Mouse (Mus musculus) cerebellum, postnatal 14 days (tissue): ENCODE measurements around the gene Rps6kb1.
A peak's percentile ranks its signal among the peaks of the same experiment; 100 is the strongest.
"Not testable (repeated sequence)": the region's sequence is repeated elsewhere in the genome, so short reads cannot be mapped to it uniquely, and the experiment has no call there.

Experiments
- DNase-seq, 2 experiments: peaks; one replicate each; pipeline ENCODE4 v3.0.0; 2021; ENCODE audit warnings: mixed read lengths in 2 of 2

Rps6kb1 gene

DNA sequence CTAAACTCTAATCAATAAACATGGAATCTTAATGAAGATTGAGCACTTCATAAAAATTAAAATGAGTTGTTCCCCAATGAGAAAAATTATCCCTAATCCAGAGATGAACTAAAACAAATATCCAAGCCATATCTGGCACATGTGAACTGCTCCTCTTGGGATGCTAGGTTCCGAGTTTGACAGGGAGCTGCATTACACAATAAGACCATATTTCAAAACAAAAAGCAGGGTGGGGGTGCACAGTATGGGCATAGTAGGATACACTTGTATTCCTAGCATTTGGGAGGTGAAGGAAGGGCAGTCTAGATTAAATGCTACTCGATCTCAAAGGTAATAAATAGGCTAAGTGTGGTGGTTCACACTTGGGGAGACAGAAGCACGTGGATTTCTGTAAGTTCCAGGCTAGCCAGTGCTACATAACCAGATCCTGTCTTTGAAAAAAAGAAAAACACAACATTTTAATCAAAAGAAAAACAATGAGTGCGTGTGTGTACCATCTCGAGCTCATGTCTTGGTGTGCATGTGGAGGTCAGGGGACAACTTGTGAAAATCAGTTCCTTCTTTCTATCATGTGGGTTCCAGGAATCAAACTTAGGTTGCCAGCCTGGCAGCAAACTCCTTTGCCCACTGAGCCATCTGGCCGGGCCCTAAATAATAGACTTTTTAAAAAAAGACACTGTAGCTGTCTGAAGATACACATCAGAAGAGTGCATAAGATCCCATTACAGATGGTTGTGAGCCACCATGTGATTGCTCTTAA lies 4.7 kb downstream of the Rps6kb1 start:
- DNase-seq = no peak

DNA sequence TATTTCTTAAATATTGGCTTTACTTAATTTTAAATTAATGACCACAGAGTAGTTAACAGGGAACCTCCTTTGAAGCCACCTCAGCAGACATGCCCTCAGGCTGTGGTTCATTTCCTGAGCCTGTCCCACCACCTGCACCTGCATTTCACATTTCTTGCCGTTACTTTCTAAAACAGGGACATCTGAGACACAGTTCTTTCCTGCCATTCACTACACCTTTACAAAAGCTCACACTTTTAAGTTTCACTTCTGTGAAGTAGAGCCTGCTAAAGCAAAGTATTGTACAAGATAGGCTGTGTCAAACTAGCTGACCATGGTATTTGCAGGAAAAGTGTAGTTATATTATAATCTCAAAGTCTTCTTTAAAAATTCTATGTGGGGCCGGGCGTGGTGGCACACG lies 5.8 kb downstream of the Rps6kb1 start:
- DNase-seq = no peak

DNA sequence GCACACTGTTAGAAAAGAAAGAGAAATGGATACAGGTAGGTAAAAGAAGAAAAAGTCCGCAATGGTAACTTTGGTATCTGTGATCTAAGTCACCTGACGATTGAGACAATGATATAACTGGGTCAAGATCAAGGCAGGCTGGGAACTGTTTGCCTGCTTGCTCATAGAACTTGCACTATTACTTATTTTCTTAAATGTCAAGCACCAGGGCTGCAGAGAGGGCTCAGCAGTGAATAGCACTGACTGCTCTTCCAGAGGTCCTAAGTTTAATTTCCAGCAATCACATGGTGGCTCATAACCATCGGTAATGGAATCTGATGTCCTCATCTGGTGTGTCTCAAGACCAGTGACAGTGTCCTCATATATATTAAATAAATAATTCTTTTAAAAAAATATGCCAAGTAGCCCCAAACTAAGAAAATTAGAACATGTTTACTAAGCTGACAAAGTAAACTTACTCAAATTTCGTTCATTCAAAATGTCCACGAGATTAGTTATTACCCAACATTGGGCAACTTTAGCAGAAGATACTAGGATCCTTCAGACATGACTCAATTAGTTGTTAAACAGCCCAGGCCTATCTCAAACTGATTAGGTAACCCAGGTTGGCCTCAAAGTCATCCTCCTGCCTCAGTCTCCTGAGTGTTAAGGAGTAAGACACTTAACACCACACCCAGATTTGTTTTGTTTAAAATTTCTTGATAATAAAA lies 10.2 kb downstream of the Rps6kb1 start:
- no peak for DNase-seq

DNA sequence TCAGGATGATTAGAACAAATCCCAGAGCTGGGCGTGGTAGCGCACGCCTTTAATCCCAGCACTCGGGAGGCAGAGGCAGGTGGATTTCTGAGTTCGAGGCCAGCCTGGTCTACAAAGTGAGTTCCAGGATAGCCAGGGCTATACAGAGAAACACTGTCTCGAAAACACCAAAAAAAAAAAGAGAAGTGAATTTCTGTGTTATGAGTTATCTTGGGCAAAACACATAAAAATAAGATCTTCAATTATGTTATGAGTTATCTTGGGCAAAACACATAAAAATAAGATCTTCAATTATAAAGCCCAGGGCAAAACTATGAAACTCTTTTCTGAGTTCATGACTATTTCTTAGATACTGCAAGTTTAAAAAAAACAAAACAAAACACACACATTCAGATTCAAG lies 11.3 kb downstream of the Rps6kb1 start:
- not testable (repeated sequence) for DNase-seq

DNA sequence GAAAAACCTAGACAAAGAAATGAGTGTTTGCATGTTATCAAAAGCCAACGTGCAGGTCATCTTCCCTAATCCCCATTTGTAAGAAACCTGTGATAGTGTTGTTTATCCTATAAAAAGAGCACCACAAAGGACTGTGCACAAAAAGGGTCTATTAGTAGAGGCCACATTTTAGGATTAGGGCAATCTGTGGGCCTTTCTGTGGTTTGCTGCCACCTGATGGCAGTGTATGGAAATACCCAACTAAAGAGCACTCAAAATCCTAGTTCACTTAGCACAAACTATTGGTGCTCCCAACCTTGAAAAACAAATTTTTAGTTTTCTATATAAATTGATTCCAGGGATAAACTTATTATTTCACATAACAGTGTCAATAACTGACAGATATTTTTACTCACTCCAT lies 11.8 kb downstream of the Rps6kb1 start:
- peak; percentile 33 to 36 for DNase-seq

DNA sequence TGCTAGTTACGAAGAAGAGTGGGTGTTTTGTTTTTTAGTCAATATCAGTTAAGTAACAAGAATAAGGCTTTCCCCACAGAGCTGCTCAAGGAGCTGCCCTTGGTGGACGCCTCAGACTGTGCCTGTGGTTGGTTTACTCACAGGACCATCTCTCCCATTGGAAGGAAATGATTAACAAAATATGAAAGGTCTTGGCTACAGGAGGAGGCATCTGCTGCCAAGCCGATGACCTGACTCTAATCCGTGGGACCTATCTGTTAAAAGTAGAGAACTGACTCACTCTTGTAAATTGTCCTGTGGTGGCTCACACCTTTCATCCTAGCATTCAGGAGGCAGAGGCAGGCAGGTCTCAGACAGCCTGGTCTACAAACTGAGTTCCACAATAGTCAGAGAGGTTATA lies 17.1 kb downstream of the Rps6kb1 start:
- DNase-seq = no peak

DNA sequence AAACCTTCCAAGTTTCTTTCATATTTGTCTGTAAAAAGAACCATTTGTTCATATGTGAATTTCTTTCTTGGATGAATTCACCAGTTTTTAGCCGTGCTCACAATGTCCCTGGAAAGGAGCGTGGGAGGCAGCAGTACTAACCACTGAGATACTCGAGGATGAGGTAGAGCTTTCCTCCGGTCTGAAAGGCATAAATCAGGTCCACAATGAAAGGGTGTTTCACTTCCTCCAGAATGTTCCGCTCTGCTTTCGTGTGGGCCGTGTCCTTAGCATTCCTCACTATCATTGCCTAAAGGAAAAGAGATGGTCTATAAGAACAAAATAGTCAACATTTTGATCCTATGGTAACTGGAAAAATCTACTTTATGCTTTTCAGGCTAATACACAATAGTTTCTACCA lies 24.9 kb downstream of the Rps6kb1 start:
- no peak for DNase-seq

DNA sequence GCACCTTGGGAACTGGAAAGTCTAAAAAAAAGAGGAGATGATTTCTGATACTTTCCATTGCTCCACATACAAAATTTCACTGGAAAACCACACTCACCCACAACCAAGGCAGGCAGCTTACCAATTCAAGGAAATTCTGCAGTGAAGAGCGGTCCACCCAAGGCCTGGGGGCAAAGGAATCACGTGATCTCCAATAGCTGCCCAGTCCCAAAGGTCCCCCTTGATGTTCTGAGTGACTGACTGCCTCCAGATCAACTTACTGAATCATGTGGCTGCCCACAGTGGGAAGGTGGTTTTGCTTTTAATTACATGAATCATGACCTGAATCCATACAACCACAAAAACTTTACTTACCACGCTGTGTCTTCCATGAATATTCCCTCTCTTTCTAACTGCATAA lies 27.4 kb downstream of the Rps6kb1 start:
- no peak for DNase-seq

DNA sequence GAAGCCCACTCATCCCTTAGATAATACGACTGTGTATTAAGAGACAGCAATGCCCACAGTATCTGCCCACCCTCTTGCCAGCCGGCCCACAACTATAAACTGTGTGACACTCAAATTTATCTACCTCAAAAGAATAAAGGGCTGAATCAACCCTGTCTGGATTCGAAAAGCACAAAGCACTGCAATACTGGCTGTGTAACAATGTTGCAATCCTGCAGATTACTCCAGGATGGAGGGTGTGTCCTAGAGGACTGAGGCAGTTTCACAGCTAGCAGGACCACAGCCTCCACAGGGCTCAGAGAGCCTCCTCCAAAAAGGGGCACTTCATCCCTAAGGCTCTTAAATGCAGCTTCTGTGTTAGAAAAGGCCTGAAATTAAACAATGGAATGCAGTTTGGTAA lies 28.0 kb downstream of the Rps6kb1 start:
- no peak for DNase-seq

DNA sequence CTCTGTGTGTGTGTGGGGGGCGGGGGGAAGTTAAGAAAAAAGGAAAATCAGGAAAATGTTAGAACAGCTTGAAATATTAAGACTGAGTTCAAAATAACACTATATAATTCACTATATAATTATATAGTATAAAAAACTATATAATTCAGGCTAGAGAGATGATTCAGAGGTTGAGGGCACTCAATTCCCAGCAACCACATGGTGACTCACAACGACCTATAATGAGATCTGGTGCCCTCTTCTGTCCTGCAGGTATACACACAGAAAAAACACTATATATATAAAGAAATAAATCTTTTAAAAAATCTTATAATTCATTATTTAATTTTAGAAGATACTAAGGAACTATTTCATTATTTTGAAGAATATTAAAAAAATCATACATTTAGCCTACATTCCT lies 36.6 kb downstream of the Rps6kb1 start:
- no peak for DNase-seq

DNA sequence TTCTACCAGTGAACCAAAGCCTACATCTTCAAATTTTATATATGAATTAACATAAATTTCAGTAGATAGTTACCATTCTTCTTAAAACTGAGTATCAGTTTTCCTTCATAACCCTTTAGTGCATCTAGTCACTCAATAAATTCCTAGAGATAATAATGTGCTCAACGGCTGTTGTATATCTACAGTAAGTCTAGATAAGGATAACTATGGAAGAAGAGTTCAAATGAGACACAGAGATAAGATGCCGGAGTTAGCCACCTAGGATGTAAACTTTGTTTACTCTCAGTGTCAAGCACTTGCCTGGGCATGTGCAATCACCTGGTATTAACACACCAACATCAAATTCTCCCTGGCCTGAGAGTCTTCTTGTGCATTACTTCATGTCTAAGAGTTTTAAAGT lies 37.3 kb downstream of the Rps6kb1 start:
- DNase-seq = no peak

DNA sequence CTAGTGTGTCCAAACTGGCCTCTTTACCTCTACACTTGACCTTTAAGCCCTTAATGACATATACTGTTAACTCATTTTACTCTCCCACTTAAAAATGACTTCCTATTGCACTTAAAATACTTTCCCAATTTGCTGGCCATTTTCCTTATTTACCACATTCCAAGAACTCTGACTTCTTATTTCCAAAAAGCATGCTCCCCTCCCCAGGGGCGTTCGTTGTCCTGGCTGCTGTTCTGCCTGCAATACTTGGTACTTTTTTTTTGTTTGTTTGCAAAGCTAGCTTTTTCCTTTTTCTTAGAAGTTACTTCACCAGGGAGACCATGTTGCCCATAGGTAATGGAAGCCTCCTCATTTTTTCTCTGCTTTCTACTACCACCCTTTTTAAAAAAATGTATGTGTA lies 41.5 kb downstream of the Rps6kb1 start:
- DNase-seq = no peak

DNA sequence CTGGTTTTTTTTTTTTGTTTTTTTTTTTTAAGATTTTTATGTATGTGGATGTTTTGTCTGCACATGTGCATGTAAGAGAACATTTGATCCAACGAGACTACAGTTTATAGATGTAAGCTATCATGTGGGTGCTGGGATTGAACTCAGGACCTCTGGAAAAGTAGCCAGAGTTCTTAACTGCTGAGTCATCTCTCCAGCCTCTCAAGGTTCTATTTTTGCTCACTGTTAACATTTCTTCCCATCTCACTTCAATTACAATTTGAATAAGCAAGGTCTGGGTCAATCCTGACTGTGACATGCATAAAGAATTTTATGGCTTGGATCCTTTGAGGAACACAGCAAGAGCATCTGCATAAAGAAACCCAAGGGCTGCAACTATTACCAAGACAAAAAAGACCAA lies 43.8 kb downstream of the Rps6kb1 start:
- no peak for DNase-seq

DNA sequence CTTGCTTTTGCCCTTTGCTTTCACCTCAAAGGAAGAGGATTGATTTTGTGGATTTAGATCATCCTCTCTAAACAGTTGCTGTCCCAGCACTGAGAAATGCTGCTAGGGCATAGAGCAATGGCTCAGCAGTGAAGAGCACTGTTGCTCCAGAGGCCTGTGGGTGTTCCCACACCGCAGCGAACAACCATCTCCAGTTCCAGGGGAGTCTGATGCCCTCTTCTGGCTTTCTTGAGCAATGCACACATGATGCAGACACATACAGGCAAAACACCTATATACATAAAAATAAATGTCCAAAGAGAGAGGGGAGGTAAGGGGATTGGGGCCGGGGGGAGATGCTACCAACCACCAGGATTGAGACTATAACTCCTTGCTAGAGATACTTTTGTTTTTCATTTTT lies 46.7 kb downstream of the Rps6kb1 start:
- peak in 1 of 2 experiments; percentile 18 for DNase-seq

DNA sequence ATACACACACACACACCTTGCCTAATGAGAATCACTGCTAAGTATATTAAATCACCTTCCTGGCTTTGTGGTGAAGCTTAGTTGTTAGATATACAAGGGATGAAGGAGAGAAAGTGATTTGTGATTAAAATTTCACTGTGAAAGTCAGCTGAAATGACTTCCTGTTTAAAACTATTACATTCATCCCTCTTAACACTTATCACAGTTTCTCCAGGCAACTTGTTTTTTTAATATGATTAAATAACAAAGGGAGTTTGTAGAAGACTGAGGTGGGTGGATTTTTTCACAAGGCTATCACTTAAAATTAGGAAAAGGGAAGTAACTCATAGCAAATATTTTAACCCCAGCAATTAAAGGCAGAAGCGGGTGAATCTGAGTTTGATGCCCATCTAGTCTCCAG lies 47.2 kb downstream of the Rps6kb1 start:
- no peak for DNase-seq

DNA sequence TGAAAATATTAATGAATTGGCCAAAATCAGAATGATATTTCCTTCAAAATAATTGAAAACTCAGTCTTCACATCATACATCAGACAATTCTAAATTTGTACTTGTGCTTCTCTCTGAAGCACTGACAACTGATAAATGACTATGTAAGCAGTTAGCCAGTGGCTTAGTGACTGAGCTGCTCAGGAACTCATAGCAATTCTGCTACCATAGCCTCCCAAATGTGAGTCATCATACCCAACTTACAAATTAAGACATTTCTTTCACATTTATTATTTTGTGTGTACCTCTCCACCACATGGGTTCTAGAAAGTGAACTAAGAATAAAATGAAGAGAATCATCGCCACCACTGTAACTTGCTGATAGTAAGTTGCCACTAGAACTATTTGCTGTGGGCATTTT lies 53.8 kb downstream of the Rps6kb1 start:
- no peak for DNase-seq

DNA sequence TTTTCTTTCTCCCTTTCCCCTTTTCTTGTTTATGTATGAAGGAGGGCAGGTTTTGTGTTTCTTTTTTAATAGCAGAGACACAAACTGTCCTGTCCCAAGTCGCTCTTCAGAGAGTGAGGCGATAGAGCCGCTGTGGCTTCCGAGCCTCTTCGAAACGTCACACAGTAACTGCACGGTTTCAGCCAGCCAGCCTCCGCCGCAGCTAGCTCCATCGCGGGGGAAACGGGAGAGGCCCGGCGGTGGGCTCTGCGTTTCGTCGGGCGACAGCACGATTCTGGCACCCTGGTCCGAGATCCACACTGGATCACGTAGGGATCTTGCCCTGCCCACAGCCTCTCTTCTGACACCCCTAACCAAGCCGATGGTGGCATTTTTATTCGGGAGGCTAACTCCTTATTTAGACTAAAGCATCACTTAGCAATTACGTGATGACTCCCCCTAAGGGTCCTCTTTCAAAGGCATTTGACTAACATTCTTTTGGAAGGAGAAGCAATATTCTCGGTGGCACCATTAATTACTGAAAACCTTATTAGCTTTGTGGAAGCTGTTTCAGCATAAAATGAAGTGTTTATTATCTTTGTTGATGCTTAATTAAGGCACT lies 59.6 kb downstream of the Rps6kb1 start:
- DNase-seq = peak; percentile 65 to 72

DNA sequence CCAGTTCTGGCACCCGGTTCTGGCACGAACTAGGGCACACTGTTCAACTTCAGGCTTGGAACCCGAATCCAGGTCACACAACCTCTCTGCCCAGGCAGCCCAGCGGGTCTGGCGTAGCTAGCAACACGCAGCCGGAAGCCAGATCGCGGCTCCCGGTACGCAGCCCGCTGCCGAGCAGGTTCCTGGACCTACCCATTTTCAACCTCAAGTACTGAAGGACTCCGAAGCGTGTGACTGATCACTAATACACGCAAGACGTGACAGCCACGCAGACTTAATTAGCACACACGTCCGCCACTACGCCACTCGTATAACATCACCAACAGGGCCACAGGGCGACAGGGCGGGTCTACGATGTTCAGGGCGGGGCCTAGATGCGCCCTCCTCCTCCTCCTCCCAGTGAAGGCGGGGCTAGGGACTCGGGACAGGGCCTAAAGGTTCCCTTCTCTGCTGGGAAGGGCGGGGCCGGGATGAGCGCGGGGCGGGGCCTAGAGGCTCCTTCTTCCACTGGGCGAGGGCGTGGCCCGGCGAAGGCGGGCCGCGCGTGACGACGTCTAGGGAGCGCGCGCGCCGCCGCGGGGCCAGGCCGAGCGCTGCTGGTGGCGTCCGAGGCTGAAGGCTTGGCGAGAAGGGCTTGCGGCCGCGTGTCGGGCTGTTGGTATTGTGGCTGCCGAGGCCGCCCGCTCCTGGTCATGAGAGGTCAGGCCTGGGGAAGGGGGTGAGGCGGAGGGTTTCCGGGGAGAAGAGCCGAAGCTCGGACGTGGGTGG lies 60.3 kb downstream of the Rps6kb1 start, which contains the start of gene Rnft1:
Rnft1 (plus strand) TSS at position 557 of the 768 bp plus-strand sequence.
- peak; percentile 99 to 100 for DNase-seq

DNA sequence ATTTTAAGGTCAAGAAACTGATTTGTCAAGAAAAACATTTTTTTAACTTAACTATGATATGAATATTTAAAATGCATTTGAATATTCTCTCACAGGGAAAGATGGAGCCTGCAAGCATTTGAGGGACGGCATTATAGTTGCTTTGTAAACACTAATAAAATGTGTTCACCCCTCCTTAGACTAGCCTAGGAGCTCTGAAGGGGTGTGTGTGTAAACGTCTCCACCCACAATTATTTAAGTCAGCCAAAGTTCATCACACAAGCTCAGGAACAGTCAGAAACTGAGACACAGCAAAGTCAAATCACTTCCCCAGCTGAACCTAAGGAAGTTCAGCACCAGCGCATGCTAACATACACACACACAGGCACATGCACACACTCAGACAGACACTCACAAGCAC lies 71.0 kb downstream of the Rps6kb1 start:
- no peak for DNase-seq

DNA sequence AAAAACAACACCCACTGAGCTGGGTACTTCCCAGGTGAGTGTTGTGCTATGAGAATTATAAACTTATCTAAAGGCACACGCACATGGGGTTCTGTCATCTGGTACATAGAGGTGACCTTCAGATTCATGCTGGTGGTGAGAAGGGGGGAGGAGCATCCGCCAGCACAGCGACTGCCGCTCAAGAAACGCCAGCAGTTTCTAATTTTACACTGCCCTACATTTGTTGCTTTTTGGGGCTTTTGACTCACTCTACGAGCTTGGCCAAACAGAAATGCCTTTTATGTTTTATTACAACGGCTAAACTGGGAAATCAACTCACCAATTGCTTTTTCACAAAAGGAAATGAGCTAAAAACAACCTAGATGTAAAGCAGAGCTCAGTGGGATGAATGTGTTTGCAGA lies 71.8 kb downstream of the Rps6kb1 start:
- DNase-seq = peak; percentile 42 to 55

DNA sequence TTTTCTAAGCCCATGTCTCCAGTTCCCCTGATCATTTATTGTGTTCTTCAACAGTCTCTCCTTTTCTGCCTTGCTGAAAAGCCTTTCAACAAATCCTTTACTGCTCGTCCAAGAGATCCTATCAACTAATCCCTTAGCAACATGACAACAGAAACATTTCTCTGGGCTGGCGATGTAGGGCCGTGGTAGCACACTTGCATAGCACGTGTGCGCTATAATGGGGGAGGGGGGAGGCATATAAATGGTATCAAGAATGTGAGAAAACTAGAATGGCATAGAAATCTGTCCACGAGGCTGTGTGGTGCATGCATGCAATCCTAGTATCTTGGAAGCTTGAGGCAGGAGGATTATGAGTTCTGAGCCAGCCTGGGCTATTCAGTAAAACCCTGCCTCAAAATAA lies 72.8 kb downstream of the Rps6kb1 start:
- no peak for DNase-seq

DNA sequence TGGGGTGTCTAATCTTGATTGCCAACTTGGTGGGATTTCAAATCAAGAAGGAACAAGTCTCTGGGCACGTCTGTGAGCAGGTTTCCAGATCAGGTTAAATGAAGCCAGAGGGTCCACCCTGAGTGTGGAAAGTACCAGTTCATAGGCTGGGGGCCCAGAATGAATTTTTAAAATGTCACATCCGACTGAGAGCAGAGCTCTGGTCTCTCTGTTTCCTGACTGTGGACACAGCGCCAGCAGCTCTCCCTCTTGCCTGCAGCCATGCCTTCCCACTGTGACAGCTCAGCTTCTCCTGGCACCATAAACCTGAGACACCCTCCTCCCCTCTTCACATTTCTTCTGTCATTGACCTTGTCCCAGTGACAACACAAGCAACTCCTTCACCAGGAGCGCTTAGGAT lies 75.6 kb downstream of the Rps6kb1 start:
- DNase-seq = peak; percentile 71 to 75

DNA sequence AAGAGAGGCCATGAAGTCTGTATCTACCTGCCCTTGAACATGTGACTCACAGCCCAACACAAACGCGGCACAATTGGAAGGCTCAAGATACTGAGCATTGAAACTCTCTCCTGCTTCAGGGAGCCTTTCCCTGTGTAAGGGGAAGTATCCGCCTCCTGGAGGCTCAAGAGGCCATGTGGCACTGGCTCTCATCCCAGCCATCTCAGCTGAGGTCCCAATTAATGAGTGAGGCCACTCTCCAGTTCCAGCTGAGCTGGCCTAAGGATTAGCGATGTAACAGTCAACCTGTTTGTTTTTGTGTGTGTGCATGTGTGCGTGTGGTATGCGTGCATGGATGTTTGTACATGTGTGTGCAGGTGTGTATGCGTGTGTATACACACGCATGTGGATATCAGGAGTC lies 76.3 kb downstream of the Rps6kb1 start:
- DNase-seq = peak; percentile 82 to 84
